Mouse (Mus musculus) cortical plate, adult 2 months (tissue): ENCODE measurements around the gene Spag7. TPM values are rescaled to one million over a fixed set of nuclear protein-coding genes. Genes with fewer than 3 reads are reported as not detected.
A peak's percentile ranks its signal among the peaks of the same experiment; 100 is the strongest.

Experiments used
- H3K27ac ChIP-seq: fragments of 200-500 bp; 2 replicates; pipeline ENCODE4 v1.5.1; 2012; ENCODE audit warnings: low read length, control low read depth, inconsistent platforms; ENCODE audit not compliant: insufficient read depth
- H3K4me1 ChIP-seq: fragments of 200-500 bp; 2 replicates; pipeline ENCODE4 v1.6.1; 2011; ENCODE audit warnings: low read length; ENCODE audit not compliant: control insufficient read depth, insufficient read depth
- H3K4me3 ChIP-seq: fragments of 200-500 bp; 2 replicates; pipeline ENCODE4 v1.5.1; 2011; ENCODE audit warnings: mild to moderate bottlenecking, low read length, control low read depth; ENCODE audit not compliant: insufficient read depth
- CTCF ChIP-seq: fragments of 200-500 bp; IDR thresholded peaks from 2 replicates; pipeline ENCODE4 v1.5.1; 2011; ENCODE audit warnings: mild to moderate bottlenecking, control low read depth, low read length; ENCODE audit not compliant: insufficient read depth; ENCODE audit errors: extremely low read depth
- POLR2A ChIP-seq: fragments of 200-500 bp; IDR thresholded peaks from 2 replicates; pipeline ENCODE4 v1.6.1; 2011; ENCODE audit warnings: mild to moderate bottlenecking, low read length, control low read depth; ENCODE audit not compliant: insufficient read depth; ENCODE audit errors: extremely low read depth
- polyA plus RNA-seq: library from polyadenylated mRNA; depleted of rRNA; stranded (reverse); fragments of >200 nt; gene quantifications from 2 replicates; pipeline ENCODE4 v1.2.3, GENCODE M21; 2012

Gene Spag7
- polyA plus RNA-seq, 1 experiment, result 74.5 TPM

DNA sequence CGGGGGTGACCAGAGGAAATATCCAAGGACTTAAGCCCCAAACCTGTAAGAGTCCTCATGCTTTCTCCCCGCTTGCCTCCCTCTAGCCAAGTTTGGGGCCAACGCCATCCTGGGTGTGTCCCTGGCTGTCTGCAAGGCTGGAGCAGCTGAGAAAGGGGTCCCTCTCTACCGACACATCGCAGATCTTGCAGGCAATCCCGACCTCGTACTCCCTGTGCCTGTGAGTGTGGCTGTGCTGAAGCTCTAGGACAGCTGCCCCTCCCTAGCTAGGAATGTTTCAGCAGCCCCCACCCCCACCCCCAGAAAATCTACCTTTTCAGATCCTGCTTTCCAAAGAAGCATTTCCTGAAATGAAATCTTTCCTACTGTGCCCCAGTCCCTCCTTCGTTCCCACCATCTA lies 10.3 kb downstream of the Spag7 start:
- H3K4me3 ChIP-seq, result no peak overlapping the region
- no peaks in the 10 kb centered on the region for H3K4me1 ChIP-seq
- TF ChIP-seq CTCF (no peak), POLR2A (no peak)
- H3K27ac ChIP-seq, result no peak overlapping the region

DNA sequence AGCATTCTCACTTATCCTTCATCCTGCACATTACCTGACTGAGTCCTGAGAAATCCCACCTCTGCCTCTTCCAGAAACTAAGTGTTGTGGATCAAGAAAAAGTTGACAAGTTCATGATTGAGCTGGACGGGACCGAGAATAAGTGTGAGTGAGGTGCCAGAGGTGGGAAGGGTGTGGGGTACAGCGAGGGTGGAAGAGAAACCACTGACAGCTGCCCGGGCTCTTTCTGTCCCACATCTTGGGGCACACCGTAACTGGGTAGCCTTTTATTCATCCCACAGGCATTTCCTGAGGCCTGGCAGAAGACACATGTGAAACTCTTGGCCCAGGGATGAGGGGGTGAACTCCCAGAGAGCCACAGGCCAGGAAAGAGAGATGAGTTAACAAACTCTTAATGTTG lies 10.7 kb downstream of the Spag7 start:
- no peak overlapping the region for H3K4me3 ChIP-seq
- TF ChIP-seq CTCF, result no peak
- TF ChIP-seq POLR2A, result no peak
- H3K27ac ChIP-seq, result no peak overlapping the region
- H3K4me1 ChIP-seq, result no peaks in the 10 kb centered on the region

DNA sequence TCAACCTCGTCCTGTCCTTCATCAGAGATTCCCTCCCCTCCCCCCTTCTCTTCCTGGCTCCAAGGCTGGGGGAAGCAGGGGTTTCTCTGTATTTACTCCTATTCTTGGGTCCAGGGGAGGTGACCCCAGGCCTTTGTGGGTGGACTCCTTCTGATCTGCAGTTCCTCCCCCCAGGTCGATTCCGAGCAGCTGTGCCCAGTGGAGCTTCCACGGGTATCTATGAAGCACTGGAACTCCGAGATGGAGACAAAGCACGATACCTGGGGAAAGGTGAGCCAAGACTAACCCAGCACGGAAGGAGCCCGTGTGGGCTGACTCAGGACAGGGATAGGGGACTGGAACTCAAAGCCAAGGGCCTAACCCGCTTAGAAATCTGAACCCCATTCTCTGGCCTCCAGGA lies 11.2 kb downstream of the Spag7 start:
- Histone ChIP-seq H3K27ac (no peak overlapping the region), H3K4me3 (no peak overlapping the region), H3K4me1 (no peaks in the 10 kb centered on the region)
- TF ChIP-seq CTCF, result no peak
- no peak for TF ChIP-seq POLR2A

DNA sequence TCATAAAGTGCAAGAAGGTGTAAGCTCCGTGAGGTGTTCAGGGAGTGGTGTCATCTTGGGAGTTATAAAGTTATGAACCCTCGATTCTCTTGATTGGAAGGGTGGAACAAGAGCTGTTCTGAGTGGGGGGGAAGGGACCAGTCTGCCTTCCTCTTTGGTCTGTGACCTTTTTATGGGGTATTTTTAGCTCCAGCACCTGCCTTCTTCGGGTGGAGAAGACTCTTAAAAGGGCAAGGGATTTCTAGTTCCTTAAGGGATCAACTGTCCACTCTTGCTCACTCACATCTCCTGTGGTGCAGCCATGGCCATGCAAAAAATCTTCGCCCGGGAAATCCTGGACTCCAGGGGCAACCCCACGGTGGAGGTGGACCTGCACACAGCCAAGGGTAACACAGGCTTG lies 11.6 kb downstream of the Spag7 start:
- Histone ChIP-seq H3K27ac (no peak overlapping the region), H3K4me1 (0 out of 2 replicates have a peak, but pooled peaks cover under 1% of the 10 kb centered on the region), H3K4me3 (no peak overlapping the region)
- TF ChIP-seq POLR2A (no peak), CTCF (no peak)

DNA sequence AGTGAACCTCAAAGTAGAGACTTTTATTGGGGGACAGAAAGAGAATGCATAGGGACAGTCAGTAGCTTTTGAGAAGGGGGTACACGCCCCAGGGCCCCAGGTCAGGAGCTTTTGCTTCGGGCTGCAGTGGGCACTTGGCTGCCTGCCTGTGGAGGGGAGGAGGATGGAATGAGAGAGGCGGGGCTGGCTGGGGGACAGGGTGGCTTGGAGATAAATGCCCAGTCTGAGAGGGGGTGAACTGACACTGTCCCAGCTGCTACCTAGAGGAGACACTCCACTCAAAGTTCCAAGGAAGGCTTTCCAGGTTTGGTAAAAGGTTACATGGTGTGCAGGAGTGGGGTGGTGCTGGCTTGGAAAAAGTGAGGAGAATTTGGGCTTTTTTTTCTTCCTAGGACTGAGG lies 12.3 kb downstream of the Spag7 start, which contains the start of gene Eno3:
TSS of gene Eno3 (plus strand) at position 239 of the 400 bp plus-strand sequence.
- TF ChIP-seq POLR2A, result no peak
- no peak for TF ChIP-seq CTCF
- no peak within 1 kb of the TSS for H3K27ac ChIP-seq
- peak within 1 kb of the TSS; percentile 100; the same call in 1 of the 2 replicates for H3K4me3 ChIP-seq
- H3K4me1 ChIP-seq, result 0 out of 2 replicates have a peak, but pooled peaks cover 1% of the 10 kb centered on the region

DNA sequence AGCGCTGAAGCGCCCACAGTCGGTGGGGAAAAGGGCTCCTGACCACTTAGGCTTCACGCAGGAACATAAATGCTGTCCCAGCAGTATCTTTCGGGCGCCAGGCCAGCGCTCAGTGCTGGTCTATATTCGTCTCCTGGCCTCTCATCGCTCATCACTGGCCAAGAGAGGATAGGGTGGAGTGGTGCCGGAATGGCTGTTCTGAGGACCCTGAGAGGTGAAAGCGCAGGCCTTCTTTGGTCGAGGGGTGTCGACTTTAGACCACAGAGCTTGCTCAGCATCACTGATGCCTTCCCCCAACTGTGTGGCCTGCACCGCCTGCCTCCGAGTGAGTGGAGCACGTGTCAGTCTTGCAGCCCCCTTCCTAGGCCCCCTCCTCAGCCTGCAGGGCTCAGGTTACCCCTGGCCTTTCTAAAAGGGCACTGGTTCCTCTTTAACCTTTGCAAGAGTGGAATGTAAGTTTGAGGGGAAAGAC lies 12.7 kb downstream of the Spag7 start:
- Histone ChIP-seq H3K27ac (no peak overlapping the region), H3K4me3 (peak overlapping the region; percentile 100; the same call in 1 of the 2 replicates), H3K4me1 (0 out of 2 replicates have a peak, but pooled peaks cover 1% of the 10 kb centered on the region)
- TF ChIP-seq CTCF (no peak), POLR2A (no peak)

DNA sequence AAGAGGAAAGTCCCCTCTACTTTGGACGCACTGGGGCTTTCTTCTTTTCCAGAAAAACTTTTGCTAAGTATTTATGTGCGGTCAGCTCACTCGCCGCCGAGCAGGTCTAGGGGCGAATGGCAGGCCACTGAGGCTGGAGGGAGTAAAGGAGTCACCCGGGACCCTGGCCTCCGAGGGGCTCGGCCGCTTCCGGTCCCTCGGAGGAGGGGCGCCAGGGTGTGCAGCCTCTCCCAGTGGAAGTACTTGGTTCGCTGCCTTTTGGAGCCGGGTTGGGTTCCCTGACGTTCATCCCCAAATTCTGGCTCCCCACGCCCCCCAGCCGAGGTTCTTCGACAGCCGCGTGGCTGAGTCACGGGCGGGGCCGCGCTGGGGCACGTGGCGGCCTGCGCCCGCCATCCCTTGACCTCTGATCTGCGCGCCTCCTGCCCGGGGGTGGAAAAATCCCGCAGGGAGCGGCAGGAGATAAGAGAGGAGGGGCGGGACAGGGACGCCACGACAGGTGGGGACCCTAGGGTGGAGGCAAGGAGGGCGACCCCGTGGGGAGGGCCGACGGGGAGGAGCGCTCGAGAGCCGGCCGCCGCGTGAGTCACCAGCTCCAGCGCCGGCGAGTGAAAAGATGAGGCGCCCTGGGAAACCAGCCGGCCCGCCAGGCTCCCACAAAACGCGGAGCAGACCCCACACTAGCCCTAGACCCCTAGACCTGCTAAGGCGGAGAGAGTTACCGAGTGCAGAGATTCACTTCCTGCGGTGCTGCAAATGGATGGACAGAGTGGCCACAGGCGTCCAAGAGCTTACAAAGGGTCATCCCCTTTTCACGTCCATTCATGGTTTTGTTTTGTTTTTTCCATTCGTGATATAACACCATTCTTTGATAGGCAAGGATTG lies 13.4 kb downstream of the Spag7 start:
- Histone ChIP-seq H3K4me1 (0 out of 2 replicates have a peak, but pooled peaks cover 1% of the 10 kb centered on the region), H3K4me3 (peak overlapping the region; percentile 100), H3K27ac (no peak overlapping the region)
- TF ChIP-seq POLR2A, result no peak
- TF ChIP-seq CTCF, result no peak

DNA sequence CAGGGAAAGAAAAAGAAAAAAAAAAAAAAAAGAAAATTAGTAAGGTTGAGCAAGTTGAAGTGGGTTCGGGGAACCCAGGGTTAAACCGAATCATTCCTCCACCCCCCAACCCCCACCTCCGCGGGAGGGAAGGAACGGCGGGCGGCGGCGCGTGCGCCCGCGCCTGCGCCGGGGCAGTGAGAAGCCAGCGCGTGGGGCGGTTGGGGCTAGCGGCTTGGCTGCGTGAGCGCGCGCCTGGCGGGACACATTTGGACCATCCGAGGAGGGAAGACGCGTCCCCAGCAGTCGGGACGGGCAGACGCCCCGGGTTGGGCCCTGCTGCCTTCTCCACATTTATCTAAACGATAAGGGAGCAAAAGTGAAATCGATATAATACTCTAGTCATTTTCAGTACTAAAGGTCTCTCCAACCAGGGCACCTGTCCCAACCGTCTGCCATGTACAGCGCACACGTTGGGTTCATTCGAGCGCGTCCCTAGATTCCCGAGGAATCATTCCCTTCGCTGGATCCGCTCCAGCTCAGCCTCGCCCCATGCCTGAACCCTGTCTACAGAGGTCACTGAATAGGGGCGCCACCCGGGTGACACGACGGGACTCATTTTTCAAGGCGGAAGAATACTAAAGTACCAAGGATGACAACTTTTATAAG lies 14.2 kb downstream of the Spag7 start:
- Histone ChIP-seq H3K4me1 (0 out of 2 replicates have a peak, but pooled peaks cover 1% of the 10 kb centered on the region), H3K4me3 (peak overlapping the region; percentile 100), H3K27ac (0 out of 2 replicates have a peak overlapping the region, but pooled peaks have one; percentile 53)
- 0 out of 2 replicates have a peak, but pooled peaks have one; percentile 30 for TF ChIP-seq POLR2A
- no peak for TF ChIP-seq CTCF

DNA sequence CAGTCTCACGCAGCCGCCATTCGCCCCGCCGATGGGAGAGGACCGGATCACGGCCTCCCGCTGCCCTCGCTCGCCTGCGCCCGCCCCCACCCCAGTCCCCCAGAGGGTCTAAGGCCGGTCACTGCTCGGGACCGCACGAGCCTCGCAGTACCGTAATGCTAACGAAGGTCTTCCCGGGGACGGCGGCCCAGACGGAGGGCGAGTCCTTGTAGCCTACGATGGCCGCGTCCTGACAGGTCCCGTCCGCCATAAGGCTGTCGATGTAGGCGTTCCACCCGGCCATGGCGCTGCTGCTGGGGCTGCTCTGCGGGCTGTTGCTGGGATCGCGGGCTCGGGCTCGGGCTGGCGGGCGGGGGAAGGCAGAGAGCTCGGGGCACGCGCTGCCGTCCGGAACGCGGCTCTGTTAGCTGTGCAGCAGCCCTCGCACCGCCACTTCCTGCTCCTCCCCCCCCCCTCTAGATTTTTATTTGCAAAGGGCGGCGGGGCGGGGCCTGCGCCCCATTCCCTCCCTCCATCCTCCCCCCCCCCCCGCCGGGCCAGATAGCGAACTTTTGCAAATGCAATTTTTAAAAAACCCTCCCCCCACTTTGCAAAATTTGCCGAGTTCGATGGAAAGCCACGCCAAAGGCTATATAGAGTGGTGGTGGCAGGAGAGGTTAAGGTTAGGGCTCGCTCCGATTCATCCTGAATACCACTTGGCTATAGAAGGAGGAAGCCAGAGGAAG lies 14.9 kb downstream of the Spag7 start, which contains the start of gene Pfn1:
TSS of gene Pfn1 (minus strand) at position 447 of the 725 bp plus-strand sequence.
- Histone ChIP-seq H3K27ac (peak within 1 kb of the TSS; percentile 100), H3K4me1 (peaks cover 1% of the 10 kb centered on the region; the same call in 1 of the 2 replicates), H3K4me3 (peak within 1 kb of the TSS; percentile 100)
- TF ChIP-seq POLR2A (peak; percentile 69), CTCF (no peak)
